Comparison of ENCODE assay signal across 8 mouse cellular contexts in the genomic region with DNA sequence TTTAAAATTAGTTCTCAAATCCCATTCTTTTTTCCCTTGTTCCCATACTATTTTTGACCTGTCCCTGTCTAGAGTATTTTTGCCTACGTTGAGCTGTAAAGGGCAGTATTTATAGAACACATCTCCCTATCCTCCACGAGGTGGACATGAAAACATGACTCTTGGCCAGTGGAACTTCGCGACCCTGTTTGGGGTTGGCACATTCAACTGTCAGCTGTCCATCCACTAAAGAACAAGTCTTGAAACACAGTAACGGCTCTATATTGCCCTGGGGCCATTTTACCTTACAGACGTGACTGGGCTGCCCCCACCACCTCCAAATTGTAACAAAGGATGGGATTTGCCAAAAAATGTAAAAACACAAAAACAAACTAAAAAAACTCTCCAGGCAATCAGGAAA. TPM values are rescaled to one million over a fixed set of nuclear protein-coding genes. Genes with fewer than 3 reads are reported as not detected.
DNase-seq lines count a peak whose midpoint lies in the region; ATAC-seq and TF ChIP-seq lines count a peak whose summit lies in the region.

No protein-coding gene starts in this region.

- peak overlapping the region; percentile 95 for H3K4me3 ChIP-seq in kidney, adult 2 months (ENCODE audit: insufficient read depth, low read depth, low read length)
- H3K4me3 ChIP-seq in cortical plate, adult 2 months (ENCODE audit: insufficient read depth, low read length): peak overlapping the region; percentile 83
- H3K4me3 ChIP-seq in hindbrain, embryonic 11.5 days (ENCODE audit: low read depth, low read length): peak overlapping the region; percentile 84
- H3K4me3 ChIP-seq in lung, postnatal 0 days (ENCODE audit: low read depth, low read length): peak overlapping the region; percentile 77

- TF ChIP-seq EP300 in lung, postnatal 0 days (IDR thresholded peaks at IDR 0.05): no peak

- WGBS in kidney, adult 2 months: 2% methylated on average over 6 of the region's 6 CpGs
- WGBS in hindbrain, embryonic 11.5 days: 1% methylated on average over 6 of the region's 6 CpGs
- 1% methylated on average over 6 of the region's 6 CpGs for WGBS in lung, postnatal 0 days

- no peaks in the 10 kb centered on the region for H3K27me3 ChIP-seq in kidney, adult 2 months (replicated peaks; ENCODE audit: control insufficient read depth, insufficient read depth, low read length)
- H3K27me3 ChIP-seq in hindbrain, embryonic 11.5 days (ENCODE audit: control insufficient read depth, insufficient read depth, low read length): no peaks in the 10 kb centered on the region
- no peaks in the 10 kb centered on the region for H3K27me3 ChIP-seq in lung, postnatal 0 days (replicated peaks; ENCODE audit: insufficient read depth, low read length)

- no peaks in the 10 kb centered on the region for H3K9me3 ChIP-seq in hindbrain, embryonic 11.5 days (ENCODE audit: control insufficient read depth, low read length)
- no peaks in the 10 kb centered on the region for H3K9me3 ChIP-seq in lung, postnatal 0 days (ENCODE audit: low read length)

- peak overlapping the region; percentile 97 for H3K9ac ChIP-seq in hindbrain, embryonic 11.5 days (ENCODE audit: low read depth, low read length)
- peak overlapping the region; percentile 75 for H3K9ac ChIP-seq in lung, postnatal 0 days (replicated peaks; ENCODE audit: low read depth)

- H3K4me2 ChIP-seq in hindbrain, embryonic 11.5 days (replicated peaks; ENCODE audit: low read depth, low read length): peak overlapping the region; percentile 60
- peak overlapping the region; percentile 82 for H3K4me2 ChIP-seq in lung, postnatal 0 days (replicated peaks; ENCODE audit: low read depth, low read length)

- H3K4me1 ChIP-seq in kidney, adult 2 months (ENCODE audit: control insufficient read depth, insufficient read depth, low read length): no peaks in the 10 kb centered on the region
- H3K4me1 ChIP-seq in cortical plate, adult 2 months (ENCODE audit: control insufficient read depth, insufficient read depth, low read length): no peaks in the 10 kb centered on the region; the same call in 1 of the 2 replicates
- H3K4me1 ChIP-seq in hindbrain, embryonic 11.5 days (replicated peaks; ENCODE audit: control insufficient read depth, insufficient read depth, low read length): no peaks in the 10 kb centered on the region
- 0 out of 2 replicates have a peak, but pooled peaks cover 3% of the 10 kb centered on the region for H3K4me1 ChIP-seq in lung, postnatal 0 days (ENCODE audit: insufficient read depth, low read depth, low read length)

- no peak overlapping the region for H3K27ac ChIP-seq in kidney, adult 2 months (ENCODE audit: insufficient read depth, low read depth, low read length)
- no peak overlapping the region for H3K27ac ChIP-seq in cortical plate, adult 2 months (ENCODE audit: insufficient read depth, low read length)
- peak overlapping the region; percentile 98 for H3K27ac ChIP-seq in hindbrain, embryonic 11.5 days (ENCODE audit: low read depth, low read length)
- peak overlapping the region; percentile 89 for H3K27ac ChIP-seq in lung, postnatal 0 days (ENCODE audit: low read length)

- no peaks in the 10 kb centered on the region for H3K36me3 ChIP-seq in kidney, adult 2 months (ENCODE audit: control insufficient read depth, insufficient read depth, low read length)
- H3K36me3 ChIP-seq in hindbrain, embryonic 11.5 days (ENCODE audit: control insufficient read depth, insufficient read depth, low read length): peaks cover 5% of the 10 kb centered on the region
- no peaks in the 10 kb centered on the region for H3K36me3 ChIP-seq in lung, postnatal 0 days (ENCODE audit: insufficient read depth, low read length)

- no peak for TF ChIP-seq CTCF in kidney, adult 2 months (conservative IDR thresholded peaks at IDR 0.05; ENCODE audit: insufficient read depth, insufficient read length, low read depth, low read length)
- TF ChIP-seq CTCF in cortical plate, adult 2 months (IDR thresholded peaks at IDR 0.05; ENCODE audit: extremely low read depth, insufficient read depth, low read length): no peak
- peak; percentile 37 for TF ChIP-seq CTCF in lung, postnatal 0 days (IDR thresholded peaks at IDR 0.05)

- TF ChIP-seq POLR2A in kidney, adult 2 months (IDR thresholded peaks at IDR 0.05; ENCODE audit: low read depth, low read length): no peak
- TF ChIP-seq POLR2A in cortical plate, adult 2 months (IDR thresholded peaks at IDR 0.05; ENCODE audit: extremely low read depth, insufficient read depth, low read length): no peak

- ATAC-seq in hindbrain, embryonic 11.5 days (ENCODE audit: low FRiP score): peak; percentile 21; the same call in 1 of the 2 replicates
- ATAC-seq in lung, postnatal 0 days: peak; percentile 17; the same call in 1 of the 2 replicates

- peak; percentile 1 for DNase-seq in kidney, adult 2 months
- no peak for DNase-seq in kidney, adult 8-10 months
- DNase-seq in hindbrain, embryonic 11.5 days (ENCODE audit: low spot score): peak; percentile 64
- DNase-seq in lung, postnatal 0 days (ENCODE audit: low spot score): peak; percentile 44
- DNase-seq in ovary, adult 18-20 months (ENCODE audit: low spot score): no peak
- no peak for DNase-seq in left cerebral cortex, adult 8-10 months (ENCODE audit: low spot score in 2 of 2)
- DNase-seq in spleen, postnatal 14 days (ENCODE audit: low spot score in 2 of 2): no peak

RNA-seq across cellular contexts. Expression of gene Rhobtb3, which starts 1.0 kb away (rescaled TPM):
- 2.6 and 3.7 TPM in 2 replicates for polyA plus RNA-seq in kidney, adult 2 months (2012; rRNA removed)
- polyA plus RNA-seq in cortical plate, adult 2 months (2012; rRNA removed): 11.1 and 13.0 TPM in 2 replicates
- 55.2 and 64.5 TPM in 2 replicates for polyA plus RNA-seq in hindbrain, embryonic 11.5 days (2014; fragmentation: Nextera tagmentation; extraction: Ambion mirVana)
- polyA plus RNA-seq in lung, postnatal 0 days (2015; fragmentation: Nextera tagmentation; extraction: Ambion mirVana): 8.6 and 9.0 TPM in 2 replicates
- 10 to 100 TPM; 16.9 to 19.9 (median 19.5) TPM for total RNA-seq in left cerebral cortex, adult 8-10 months (2022)

RNA-seq across cellular contexts. Expression of gene Spata9, which starts 24.2 kb away (rescaled TPM):
- polyA plus RNA-seq in kidney, adult 2 months (2012; rRNA removed): not detected in 2 replicates
- polyA plus RNA-seq in cortical plate, adult 2 months (2012; rRNA removed): 0.23 and 0.26 TPM in 2 replicates
- polyA plus RNA-seq in hindbrain, embryonic 11.5 days (2014; fragmentation: Nextera tagmentation; extraction: Ambion mirVana): 0.97 and 1.0 TPM in 2 replicates
- polyA plus RNA-seq in lung, postnatal 0 days (2015; fragmentation: Nextera tagmentation; extraction: Ambion mirVana): 0.43 and 0.73 TPM in 2 replicates
- under 1 TPM in 3 of 4 experiments, not detected in 1; 0.35 to 0.80 (median 0.53) TPM for total RNA-seq in left cerebral cortex, adult 8-10 months (2022)

Comparison
In these comparisons a context has a peak if more than half of its experiments do, and no peak if none do; other contexts are left out.
1. DNase-seq: peak in kidney, adult 2 months (single experiment), hindbrain, embryonic 11.5 days (single experiment) and lung, postnatal 0 days (single experiment); none in kidney, adult 8-10 months (0 of 2), ovary, adult 18-20 months (single experiment), left cerebral cortex, adult 8-10 months (0 of 2) and spleen, postnatal 14 days (0 of 2).
2. H3K27ac ChIP-seq: peak in hindbrain, embryonic 11.5 days (single experiment) and lung, postnatal 0 days (single experiment); none in kidney, adult 2 months (single experiment) and cortical plate, adult 2 months (single experiment).
3. Peak in every context shown above with its lines, with median percentiles within 50 percentile points of each other: H3K4me3 ChIP-seq.